Mouse (Mus musculus) thymus, postnatal 10 days (tissue): ENCODE measurements around the gene Atp6v0d1.

Experiments used
- DNase-seq, 2 experiments: peaks; one replicate each; pipeline ENCODE4 v3.0.0; 2021; ENCODE audit warnings: low spot score in 2 of 2

The Atp6v0d1 gene

DNA sequence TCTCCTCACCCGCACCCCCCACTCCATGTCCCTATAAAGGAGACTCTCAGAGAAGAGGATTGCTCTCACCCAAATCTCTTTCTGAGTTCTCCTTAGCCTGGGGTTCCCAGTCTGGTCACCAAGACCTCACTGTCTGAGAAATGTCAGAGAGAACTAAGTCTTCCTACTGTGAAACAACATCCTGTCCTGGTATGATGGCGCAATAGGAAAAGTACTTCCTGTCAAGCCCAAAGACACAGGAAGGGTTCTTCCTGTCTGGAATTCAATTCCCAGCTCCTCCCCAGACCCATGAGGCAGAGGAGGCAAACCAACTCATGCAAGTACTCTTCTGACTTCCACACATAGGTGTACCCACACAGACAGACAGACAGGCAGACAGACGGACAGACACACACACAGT, 61.2 kb downstream of the Atp6v0d1 start:
- no peak for DNase-seq

DNA sequence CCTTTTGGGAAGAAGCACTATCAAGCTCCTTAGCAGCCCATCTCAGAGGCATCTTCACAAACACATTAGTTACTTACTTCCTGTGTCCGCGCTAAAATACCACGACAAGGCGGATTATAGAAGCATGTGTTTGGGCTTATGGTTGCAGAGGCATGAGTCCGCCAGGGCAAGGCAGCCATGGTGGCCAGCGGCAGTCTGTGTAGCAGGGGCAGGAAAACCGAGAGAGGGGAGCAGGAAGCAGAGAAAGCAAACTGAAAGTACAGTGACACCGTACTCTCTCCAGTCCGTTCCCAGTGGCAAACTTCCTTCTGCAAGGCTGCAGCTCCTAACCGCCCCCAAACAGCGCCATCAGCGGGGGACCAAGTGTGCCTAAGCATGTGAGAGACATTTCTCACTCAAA, 66.1 kb downstream of the Atp6v0d1 start:
- DNase-seq: no peak

DNA sequence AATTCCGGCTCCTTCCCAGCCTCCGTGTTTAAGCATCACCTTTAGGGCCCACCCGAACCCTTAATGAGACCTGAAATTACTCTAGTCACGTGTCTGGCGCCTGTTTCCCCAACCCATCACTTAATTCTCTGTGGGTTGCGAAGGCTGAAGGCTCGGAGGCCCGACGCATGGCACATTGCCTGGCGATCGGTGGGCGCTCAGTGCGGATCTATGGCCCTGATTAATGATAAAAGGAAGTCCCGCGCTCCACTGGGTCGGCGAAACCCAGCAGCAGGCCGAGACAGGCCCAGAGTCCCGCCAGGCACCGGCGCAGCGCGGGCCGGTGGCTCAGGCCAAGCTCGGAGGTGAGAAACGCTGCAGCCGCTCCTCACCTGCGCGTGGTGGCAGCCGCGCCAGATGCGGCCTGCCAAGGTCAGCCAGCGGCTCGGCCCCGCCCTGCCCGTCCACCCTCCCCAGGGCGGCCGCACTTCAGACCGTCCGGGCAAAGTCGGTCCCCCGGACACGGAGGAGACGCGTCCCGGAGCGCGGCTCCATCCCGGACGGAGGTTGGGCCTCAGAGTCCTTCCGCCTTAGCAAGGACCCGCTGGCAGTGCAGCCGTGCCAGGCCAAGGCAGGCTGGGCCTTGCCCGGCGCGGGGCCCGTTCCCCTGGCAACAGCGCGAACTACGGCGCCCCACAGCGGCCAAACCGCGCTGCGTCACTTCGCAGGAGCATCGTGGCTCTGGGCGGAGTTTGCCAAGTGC, 69.2 kb downstream of the Atp6v0d1 start, which contains the start of gene Zdhhc1:
TSS of gene Zdhhc1 (minus strand) at position 464 of the 742 bp plus-strand sequence.
- DNase-seq: peak; percentile 68 to 84

DNA sequence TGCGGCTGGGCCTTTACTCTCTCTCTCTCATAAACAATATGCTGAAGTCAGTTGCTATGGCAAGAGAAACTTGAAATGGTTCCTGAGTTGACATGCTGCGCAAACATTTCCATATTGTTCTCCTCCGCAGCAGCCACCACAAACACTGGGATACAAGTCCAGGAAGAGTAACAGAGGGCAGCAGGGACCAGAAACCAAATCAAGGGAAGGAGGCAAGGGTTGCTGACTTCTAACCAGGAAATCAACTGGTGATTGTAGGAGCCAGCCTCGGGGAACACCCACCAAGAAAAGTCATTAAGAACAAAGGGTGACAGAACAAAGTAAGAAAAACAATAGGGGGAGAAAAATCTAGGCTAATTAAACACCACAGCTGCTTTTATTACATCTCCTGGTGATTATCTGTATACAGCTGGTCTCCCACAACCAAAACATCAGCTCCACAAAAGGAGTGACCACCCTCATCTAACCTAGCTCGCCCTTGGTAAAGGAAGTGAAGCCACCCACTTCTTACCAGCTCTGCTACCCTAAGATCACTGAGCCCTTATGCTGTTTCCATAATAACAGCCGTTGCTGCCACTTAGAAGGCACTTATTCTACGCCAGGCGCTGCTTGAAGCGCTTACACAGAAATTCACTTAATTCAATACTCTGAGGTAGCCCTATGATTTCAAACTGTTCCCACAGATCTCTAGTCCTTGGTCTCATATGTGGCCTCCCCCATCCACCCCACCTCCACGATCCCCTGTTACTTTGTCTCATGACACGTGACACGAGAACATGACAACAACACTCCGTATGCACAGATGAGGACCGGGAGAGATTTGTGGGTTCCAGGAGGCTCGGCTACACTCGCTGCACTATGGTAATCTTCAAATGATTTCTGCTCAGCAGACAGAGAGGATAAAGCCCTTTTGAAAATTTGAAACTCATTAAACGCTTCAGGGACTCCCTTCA, 70.2 kb downstream of the Atp6v0d1 start:
- no peak for DNase-seq

DNA sequence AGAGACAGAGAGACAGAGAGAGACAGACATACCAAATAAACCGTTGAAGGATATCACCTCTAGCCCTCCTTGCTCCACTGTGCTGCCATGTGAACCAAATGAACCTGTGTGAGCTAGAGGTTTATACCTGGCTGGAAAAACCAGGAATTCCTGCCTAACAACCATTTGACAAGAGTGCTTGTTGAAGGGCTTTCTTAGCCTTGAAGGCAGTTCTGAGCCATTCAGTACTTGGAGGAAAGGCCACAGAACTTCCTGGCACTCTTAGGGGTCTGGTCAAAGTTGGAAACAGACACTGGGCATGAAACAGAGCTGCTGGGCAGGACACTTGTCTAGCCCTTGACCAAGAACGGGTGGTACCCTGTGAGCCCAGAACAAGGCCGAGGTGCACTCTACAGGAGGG, 71.3 kb downstream of the Atp6v0d1 start:
- DNase-seq: no peak

DNA sequence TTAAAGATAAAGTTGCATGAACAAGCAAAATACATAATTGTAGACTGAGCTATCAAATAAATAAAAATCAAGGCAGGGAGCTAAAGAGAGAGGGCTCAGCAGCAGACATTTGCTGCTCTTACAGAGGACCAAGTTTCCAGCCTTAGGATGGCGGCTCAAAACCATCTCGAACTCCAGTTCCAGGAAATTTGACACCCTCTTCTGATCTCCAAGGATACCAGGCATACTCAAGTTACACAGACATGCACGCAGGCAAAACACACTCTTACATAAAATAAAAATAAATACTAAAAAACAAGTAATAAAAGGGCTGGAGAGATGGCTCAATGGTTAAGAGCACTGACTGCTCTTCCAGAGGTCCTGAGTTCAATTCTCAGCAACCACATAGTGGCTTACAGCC, 72.4 kb downstream of the Atp6v0d1 start:
- no peak for DNase-seq

DNA sequence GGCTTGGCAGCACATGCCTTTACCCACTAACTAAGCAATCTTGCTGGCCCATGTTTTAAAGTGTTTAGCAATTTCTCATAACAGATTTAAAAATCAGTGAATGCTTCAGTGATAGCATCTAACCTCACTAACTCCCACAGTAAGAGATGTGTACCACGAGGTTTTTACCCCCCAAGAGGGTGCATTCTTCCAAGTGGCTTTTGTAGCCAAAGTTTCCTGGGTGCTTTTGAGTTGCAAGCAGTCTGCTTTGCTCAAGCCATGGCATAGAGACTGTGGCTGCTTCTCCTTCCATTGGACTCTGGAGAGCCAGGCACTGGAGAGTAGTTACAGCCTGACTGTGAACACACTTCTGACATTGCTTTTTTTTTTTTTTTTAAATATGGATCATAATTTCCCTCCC, 76.6 kb downstream of the Atp6v0d1 start:
- DNase-seq: no peak

DNA sequence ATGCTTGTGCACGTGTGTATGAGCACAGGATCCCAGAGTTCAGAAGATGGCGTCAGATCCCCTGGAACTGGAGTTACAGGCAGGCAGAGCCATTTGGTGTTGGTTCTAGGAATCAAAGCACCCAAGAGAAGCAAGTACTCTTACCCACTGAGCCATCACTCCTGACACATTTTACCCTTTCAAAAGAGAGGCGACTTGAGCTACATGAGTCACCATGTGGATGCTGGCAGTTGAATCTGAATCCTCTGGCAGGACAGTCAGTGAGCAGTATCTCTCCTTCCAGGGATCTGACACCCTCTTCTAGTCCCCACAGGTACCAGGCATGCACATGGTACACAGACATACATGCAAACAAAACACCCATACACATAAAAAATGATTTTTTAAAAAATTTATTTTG, 77.8 kb downstream of the Atp6v0d1 start:
- DNase-seq: no peak

DNA sequence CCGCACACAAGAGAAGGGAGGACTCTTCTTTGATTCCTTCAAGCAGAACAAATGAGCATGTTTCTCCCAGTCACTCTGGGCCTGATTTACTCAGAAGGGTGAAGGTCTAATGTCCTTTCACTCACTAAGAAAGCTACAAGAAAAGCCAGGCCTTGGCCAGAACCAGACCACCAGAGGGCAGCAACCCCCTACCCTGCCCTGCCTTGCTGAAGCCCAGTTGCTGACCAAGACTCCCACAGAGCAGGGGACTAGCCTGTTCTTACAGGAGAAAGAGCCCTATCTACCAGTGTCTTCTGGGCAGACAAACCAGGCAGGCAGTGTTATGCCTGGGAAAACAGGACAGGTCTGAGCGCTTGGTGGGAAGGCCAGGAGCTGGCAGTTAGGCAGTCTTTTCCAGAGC, 81.5 kb downstream of the Atp6v0d1 start:
- DNase-seq: no peak

DNA sequence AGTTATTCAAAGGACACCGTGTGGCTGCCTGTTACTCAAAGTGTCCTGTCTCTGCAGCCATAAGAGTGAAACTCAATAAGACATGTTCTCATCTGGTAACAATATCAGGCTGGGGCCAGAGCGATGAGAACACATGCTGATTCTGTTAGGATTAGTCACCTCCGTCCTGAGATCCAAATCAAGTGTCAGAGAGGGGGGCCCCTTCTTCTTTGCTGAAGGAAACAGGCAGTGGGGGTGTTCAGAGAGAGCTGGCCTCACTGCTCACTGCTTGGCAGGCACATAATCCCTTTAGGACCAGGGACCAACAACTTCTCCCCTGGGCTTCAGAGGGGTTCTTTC, 81.8 kb downstream of the Atp6v0d1 start:
- no peak for DNase-seq

DNA sequence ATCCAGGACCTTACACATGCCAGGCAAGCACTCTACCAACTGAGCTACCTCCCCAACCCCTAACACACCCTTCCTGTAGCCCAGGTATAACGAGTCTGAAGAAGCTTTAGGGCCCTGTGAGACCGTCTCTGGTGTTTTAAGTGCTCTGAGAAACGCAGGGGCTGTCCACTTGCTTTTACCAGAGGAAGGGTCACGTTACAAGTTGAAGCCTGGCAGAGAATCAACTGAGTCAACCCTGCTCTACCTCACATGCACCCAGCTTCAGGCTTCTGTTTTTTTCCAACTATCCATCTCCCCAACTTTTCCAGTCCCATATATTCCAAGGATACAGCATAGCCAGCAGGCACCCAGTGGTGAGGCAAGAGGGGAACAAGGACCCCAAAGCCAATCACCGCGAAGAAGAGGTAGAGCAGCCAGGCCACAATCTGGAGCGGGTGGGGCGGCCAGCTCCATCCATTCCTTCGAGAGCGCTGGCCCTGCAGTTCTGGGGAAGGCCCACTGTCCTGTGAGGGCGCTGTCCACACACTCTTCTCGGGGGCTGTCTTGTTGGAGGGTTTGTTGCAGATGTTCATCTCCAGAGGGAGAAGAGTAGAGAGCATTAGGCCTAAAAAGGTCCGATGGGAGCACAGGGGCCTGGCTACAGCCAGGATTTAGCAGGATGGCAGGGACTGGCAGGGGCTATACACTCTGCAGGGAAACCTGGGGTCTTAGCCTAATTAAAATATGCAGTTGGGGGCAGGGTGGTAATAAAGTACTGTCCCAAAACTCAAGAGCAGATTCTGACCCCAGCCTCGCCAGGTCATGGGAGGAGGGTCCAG, 82.4 kb downstream of the Atp6v0d1 start:
- no peak for DNase-seq

DNA sequence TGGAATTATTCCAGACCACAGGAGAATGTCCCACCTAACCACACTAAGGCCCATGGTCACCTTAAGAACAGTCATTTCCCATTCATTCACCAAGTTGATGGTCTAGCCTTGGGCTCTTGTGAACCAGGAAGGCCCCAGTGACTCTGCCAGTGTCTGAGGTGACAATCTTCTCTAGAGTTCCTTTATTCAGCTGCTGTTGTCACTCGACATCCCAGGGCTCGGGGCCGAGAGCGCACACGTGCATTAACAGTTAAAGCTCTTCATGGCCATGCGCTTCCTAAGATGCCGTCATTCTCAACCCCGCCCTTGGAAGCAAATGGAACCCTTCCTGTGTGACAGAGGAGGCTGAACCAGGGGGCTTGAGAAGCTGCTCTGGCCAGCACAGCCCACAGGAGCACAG, 83.7 kb downstream of the Atp6v0d1 start:
- no peak for DNase-seq

DNA sequence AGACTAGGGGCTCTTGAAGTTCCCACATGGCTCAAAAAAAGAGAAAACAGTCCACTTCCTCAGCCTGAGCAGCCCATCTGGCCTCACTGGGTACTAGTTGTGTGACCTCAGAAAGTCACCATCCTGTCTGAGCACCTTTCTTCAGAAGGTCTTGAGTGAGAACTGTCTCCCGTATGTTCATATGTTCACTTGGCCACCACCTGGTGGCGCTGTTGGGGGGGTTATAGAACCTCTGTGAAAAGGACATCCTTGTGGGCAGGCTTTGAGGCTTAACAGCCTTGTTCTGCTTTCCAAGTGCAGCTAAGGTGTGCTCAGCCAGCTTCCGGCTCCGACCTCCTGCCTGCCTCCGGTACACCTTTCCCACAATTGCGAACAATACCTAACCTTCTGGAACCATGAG, 84.4 kb downstream of the Atp6v0d1 start:
- DNase-seq: peak in 1 of 2 experiments; percentile 52

DNA sequence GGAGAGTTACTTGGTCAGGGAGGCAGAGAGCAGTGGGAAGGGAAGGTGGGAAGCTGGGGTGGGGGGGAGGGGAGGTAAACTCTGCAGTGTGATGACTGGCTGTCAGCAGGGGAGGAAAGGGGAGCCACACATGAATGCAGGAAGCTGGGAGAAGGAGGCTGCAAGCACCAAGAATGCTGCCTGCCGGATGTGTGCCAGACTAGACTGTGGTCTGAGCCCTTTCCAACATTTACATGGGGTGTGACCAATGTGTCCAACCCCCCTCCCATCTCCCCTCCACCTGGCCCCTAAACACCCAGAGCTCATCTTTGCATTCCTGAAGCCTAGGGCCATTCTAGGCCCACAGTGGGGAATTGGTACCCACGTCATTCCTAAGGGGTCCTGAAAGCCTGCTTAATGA, 84.8 kb downstream of the Atp6v0d1 start:
- no peak for DNase-seq

DNA sequence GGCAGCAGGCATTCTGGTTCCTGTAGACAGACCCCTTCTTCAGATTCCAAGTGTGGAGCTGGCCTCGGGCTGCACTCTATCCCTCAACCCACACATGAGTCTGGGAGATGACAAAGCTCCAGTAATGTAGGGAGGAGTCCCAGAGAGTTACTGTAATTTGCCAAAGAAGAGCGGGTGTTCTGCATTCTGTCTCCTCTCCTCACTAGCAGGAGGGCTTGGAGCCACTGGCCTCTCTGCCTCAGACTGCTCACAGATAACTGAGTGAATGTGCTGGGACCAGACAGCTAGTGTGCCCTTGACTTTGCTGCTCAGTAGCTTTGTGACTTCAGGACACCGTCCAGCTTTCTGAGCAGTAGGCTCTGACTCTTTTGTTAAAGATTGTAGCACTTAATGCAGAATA, 88.1 kb downstream of the Atp6v0d1 start:
- no peak for DNase-seq

DNA sequence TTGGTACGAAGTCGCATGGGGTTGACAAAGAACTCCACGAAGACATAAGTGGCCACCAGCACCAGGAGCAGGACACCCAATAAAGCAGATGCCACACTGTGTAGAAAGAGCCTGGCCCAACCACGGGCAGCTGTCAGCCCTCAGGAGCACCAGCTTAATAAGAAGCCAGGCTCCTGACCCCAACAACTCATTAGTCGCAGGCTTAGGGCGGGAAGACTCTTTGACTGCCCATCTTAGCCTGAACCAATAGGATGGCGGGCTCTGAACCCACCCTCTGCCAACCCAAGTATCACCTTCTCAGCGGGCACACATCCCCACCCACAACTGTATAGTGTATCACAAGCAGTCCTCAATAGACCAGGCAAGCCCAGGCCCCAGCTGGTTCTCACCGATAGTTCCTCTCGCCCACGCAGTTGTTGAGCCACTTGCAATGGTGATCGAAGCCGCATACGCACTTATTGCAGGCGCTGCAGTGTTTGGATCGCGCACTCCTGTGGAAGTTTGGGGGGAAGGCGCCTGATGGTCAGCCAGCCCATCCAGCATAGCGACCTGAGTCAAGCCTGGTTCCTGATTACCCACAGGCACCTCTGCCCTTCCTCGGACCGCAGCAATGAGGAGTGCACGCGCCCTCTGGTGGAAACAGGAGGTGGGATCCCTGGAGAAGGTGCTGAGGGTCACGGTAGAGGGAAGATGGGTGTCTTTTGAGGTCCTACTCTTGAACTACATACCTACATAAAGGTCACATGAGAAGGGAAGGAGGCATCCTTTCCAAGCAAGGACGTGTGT, 89.0 kb downstream of the Atp6v0d1 start:
- peak in 1 of 2 experiments; percentile 62 for DNase-seq

DNA sequence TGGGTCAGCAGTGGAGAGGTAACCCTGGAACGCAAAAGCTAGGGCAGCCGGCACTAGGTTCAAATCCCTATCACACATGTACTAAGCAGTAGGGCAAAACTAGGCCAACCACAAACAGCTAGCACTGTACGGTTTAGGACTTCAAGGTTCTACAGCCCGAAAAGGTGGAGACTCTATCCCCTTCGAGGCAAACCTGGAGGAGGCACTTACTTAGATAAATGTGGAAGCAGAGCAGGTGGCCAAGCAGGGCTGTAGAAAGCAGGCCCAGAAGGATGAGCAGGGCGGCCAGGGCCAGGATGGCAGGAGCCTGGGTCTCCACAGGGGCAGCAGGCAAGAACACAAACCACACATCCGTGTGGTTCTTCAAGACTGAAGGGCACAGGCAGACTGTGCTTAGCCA, 89.7 kb downstream of the Atp6v0d1 start:
- DNase-seq: no peak

DNA sequence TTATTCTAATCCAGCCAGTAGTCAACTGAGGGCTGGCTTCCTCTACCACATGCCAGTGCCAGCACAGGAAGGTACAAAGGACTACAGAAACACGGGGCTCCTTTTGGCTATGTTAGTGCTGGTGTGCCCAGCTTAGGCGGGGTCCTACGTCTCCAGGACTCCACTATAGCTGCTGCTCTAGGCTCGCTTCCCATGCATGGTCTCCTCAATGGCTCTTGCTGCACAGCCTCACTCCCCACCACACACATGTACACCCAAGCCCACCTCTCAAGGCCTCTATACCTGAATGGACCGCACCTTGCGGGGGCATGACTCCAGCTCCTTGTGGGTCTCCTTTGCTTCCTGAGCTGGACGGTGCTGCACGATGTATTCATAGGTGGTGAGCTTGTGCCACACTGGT, 90.1 kb downstream of the Atp6v0d1 start:
- DNase-seq: no peak

DNA sequence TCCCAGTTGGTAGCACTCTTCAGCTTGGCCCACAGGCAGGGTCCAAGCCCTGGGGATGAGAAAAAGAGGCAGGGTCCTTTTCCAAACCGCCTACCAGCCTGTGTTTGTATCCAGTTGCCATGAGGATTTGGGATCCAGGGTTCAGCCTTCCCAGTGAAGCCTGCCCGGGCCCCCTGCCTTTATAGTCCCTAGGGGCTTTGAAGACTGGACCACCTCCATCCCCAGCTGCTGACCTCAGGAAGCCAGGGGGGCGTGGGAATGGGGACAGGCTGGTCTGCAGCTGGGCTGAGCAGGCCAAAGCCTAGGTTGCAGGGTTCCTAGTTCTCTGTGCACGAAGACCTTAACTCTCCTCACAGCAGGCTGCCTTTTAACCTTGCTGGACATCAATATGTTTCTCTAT, 90.6 kb downstream of the Atp6v0d1 start:
- DNase-seq: no peak

DNA sequence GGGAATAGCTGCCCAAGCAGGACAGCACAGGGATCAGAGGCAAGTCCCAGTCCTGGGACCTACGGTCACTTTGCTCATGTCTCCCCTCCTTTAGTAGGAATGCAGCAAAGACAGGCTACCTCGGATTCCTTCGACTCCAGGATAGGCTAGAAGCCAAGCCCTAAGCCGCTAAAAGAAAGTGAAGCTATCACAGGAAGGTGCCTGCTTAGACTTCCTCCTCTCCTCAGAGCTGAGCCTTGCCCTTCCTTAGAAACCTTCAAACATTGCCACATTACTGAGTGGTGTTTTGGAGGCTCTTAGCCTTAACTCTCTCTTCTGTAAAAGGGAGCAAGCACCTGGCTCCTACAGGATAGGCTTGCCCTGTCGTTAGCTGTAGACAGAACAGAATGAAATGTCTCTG, 91.2 kb downstream of the Atp6v0d1 start:
- DNase-seq: no peak
